Mouse (Mus musculus) stomach, postnatal 0 days (tissue): ENCODE measurements around the gene Cilp2. TPM values are rescaled to one million over a fixed set of nuclear protein-coding genes. Genes with fewer than 3 reads are reported as not detected.
A peak's percentile ranks its signal among the peaks of the same experiment; 100 is the strongest.

Experiments
- ATAC-seq: fragments of 200-750 bp; cut with Nextera tagmentation; 2 replicates; pipeline ENCODE4 v1.8.0; 2017; ENCODE audit not compliant: low FRiP score, low TSS enrichment
- DNase-seq: peaks from one replicate; pipeline ENCODE4 v3.0.0-alpha.2; 2016; ENCODE audit warnings: low spot score
- H3K27ac ChIP-seq: fragments of 300-500 bp; sonication (generic); replicated peaks from 2 replicates; pipeline ENCODE4 v1.5.1; 2014; ENCODE audit warnings: mild to moderate bottlenecking, control low read depth
- H3K27me3 ChIP-seq: fragments of 300-500 bp; sonication (generic); 2 replicates; pipeline ENCODE4 v1.6.1; 2014; ENCODE audit warnings: low read length; ENCODE audit not compliant: control insufficient read depth, insufficient read depth
- H3K36me3 ChIP-seq: fragments of 300-500 bp; sonication (generic); 2 replicates; pipeline ENCODE4 v1.6.1; 2014; ENCODE audit warnings: low read length, mixed read lengths; ENCODE audit not compliant: control insufficient read depth, insufficient read depth
- H3K4me1 ChIP-seq: fragments of 300-500 bp; sonication (generic); replicated peaks from 2 replicates; pipeline ENCODE4 v1.6.1; 2014; ENCODE audit warnings: antibody characterized with exemption; ENCODE audit not compliant: control insufficient read depth, insufficient read depth
- H3K4me2 ChIP-seq: fragments of 300-500 bp; sonication (generic); replicated peaks from 2 replicates; pipeline ENCODE4 v1.6.1; 2014; ENCODE audit warnings: low read depth, mild to moderate bottlenecking, control low read depth, moderate library complexity
- H3K4me3 ChIP-seq: fragments of 300-500 bp; sonication (generic); 2 replicates; pipeline ENCODE4 v1.5.1; 2014; ENCODE audit warnings: low read depth, low read length, control low read depth
- H3K9ac ChIP-seq: fragments of 300-500 bp; sonication (generic); 2 replicates; pipeline ENCODE4 v1.6.1; 2014; ENCODE audit warnings: mild to moderate bottlenecking, low read length, control low read depth, mixed read lengths
- H3K9me3 ChIP-seq: fragments of 300-500 bp; sonication (generic); 2 replicates; pipeline ENCODE4 v1.6.1; 2016; ENCODE audit warnings: low read length; ENCODE audit not compliant: control insufficient read depth
- CTCF ChIP-seq: IDR thresholded peaks from 2 replicates; pipeline ENCODE4 v1.5.1; 2016; ENCODE audit warnings: antibody characterized with exemption, low read depth, mild to moderate bottlenecking, moderate library complexity
- EP300 ChIP-seq: optimal IDR thresholded peaks from 2 replicates; pipeline ENCODE3; 2016; ENCODE audit warnings: antibody characterized with exemption
- WGBS: fragments of 180-500 bp; shearing (Covaris S2); extraction: QIAGEN DNeasy Blood & Tissue Kit; methylation state at CpG from one replicate; pipeline ENCODE4 v1.1.7; 2014; 5-methylcytosine and 5-hydroxymethylcytosine counted together
- polyA plus RNA-seq: library from polyadenylated mRNA; unstranded; fragments of >200 nt; fragmentation: Nextera tagmentation; extraction: Ambion mirVana; gene quantifications from 2 replicates; pipeline ENCODE4 v1.2.1, GENCODE M21; 2015

The Cilp2 gene
- polyA plus RNA-seq, 1 experiment from 2014 or later: 0.36 TPM

GRCm38 (mm10) chr8:69926901-69927300, 39.4 kb upstream of the Cilp2 start:
- no peak overlapping the region for H3K9ac ChIP-seq
- TF ChIP-seq CTCF (no peak), EP300 (no peak)

GRCm38 (mm10) chr8:69923986-69924385, 36.5 kb upstream of the Cilp2 start:
- Histone ChIP-seq H3K27ac (no peak overlapping the region), H3K27me3 (no peaks in the 10 kb centered on the region), H3K4me3 (no peak overlapping the region), H3K9ac (no peak overlapping the region), H3K36me3 (no peaks in the 10 kb centered on the region; the same call in 1 of the 2 replicates), H3K4me1 (no peaks in the 10 kb centered on the region), H3K9me3 (no peaks in the 10 kb centered on the region), H3K4me2 (no peak overlapping the region)
- no peak for TF ChIP-seq EP300
- TF ChIP-seq CTCF: no peak
- no peak for ATAC-seq
- WGBS: 60% methylated on average over 1 of the region's 1 CpGs
- DNase-seq: no peak

More at GRCm38 (mm10) chr8:69926901-69927300, 39.4 kb upstream of the Cilp2 start:
- Histone ChIP-seq H3K9me3 (no peaks in the 10 kb centered on the region), H3K27ac (no peak overlapping the region), H3K4me2 (no peak overlapping the region), H3K4me3 (no peak overlapping the region), H3K27me3 (no peaks in the 10 kb centered on the region), H3K4me1 (no peaks in the 10 kb centered on the region), H3K36me3 (no peaks in the 10 kb centered on the region; the same call in 1 of the 2 replicates)
- DNase-seq (no peak), ATAC-seq (no peak)

- H3K4me3 ChIP-seq: no peak overlapping the region
- no peak for DNase-seq
- 80% methylated on average over 2 of the region's 2 CpGs for WGBS
- no peak for ATAC-seq
- H3K4me2 ChIP-seq: no peak overlapping the region
- no peaks in the 10 kb centered on the region for H3K9me3 ChIP-seq
- H3K4me1 ChIP-seq: no peaks in the 10 kb centered on the region
- H3K36me3 ChIP-seq: peaks cover 4% of the 10 kb centered on the region
- TF ChIP-seq CTCF (no peak), EP300 (no peak)
- no peaks in the 10 kb centered on the region for H3K27me3 ChIP-seq
- no peak overlapping the region for H3K9ac ChIP-seq
- H3K27ac ChIP-seq: peak overlapping the region; percentile 49; the same call in 1 of the 2 replicates
Observed at GRCm38 (mm10) chr8:69921141-69921540, 33.7 kb upstream of the Cilp2 start.

- 36% methylated on average over 11 of the region's 11 CpGs for WGBS
- no peak overlapping the region for H3K4me2 ChIP-seq
- H3K4me3 ChIP-seq: no peak overlapping the region
Observed at GRCm38 (mm10) chr8:69919876-69920662, 32.6 kb upstream of the Cilp2 start.

GRCm38 (mm10) chr8:69919010-69919409, 31.5 kb upstream of the Cilp2 start:
- Histone ChIP-seq H3K9me3 (no peaks in the 10 kb centered on the region), H3K9ac (no peak overlapping the region), H3K4me1 (no peaks in the 10 kb centered on the region), H3K4me2 (no peak overlapping the region), H3K27ac (no peak overlapping the region), H3K4me3 (no peak overlapping the region), H3K27me3 (no peaks in the 10 kb centered on the region), H3K36me3 (peaks cover 16% of the 10 kb centered on the region)
- 39% methylated on average over 1 of the region's 1 CpGs for WGBS
- ATAC-seq (peak; percentile 61), DNase-seq (peak; percentile 70)
- peak; percentile 96 for TF ChIP-seq CTCF
- no peak for TF ChIP-seq EP300

More at GRCm38 (mm10) chr8:69919876-69920662, 32.6 kb upstream of the Cilp2 start:
- Histone ChIP-seq H3K9ac (no peak overlapping the region), H3K27ac (peak overlapping the region; percentile 49; the same call in 1 of the 2 replicates), H3K9me3 (no peaks in the 10 kb centered on the region), H3K36me3 (peaks cover 12% of the 10 kb centered on the region), H3K27me3 (no peaks in the 10 kb centered on the region), H3K4me1 (no peaks in the 10 kb centered on the region)
- DNase-seq (peak; percentile 30), ATAC-seq (peak; percentile 63; the same call in 1 of the 2 replicates)
- no peak for TF ChIP-seq EP300
- TF ChIP-seq CTCF: no peak

GRCm38 (mm10) chr8:69918506-69918905, 31.0 kb upstream of the Cilp2 start:
- ATAC-seq (no peak), DNase-seq (no peak)
- no peak overlapping the region for H3K27ac ChIP-seq
- no peak overlapping the region for H3K4me3 ChIP-seq
- H3K27me3 ChIP-seq: no peaks in the 10 kb centered on the region
- no peaks in the 10 kb centered on the region for H3K9me3 ChIP-seq
- H3K4me1 ChIP-seq: no peaks in the 10 kb centered on the region
- TF ChIP-seq EP300 (no peak), CTCF (no peak)
- no peak overlapping the region for H3K9ac ChIP-seq
- peaks cover 21% of the 10 kb centered on the region for H3K36me3 ChIP-seq
- no peak overlapping the region for H3K4me2 ChIP-seq
